In genomic region chr7:63335146-63335545, GRCm38 (mm10) we compare ENCODE assay signal across 8 mouse cellular contexts.
DNase-seq lines count a peak whose midpoint lies in the region; ATAC-seq and TF ChIP-seq lines count a peak whose summit lies in the region.

No protein-coding gene starts in this region.

- H3K4me2 ChIP-seq in intestine, postnatal 0 days (replicated peaks; ENCODE audit: low read depth): no peak overlapping the region
- H3K4me2 ChIP-seq in intestine, embryonic 15.5 days (replicated peaks): no peak overlapping the region
- no peak overlapping the region for H3K4me2 ChIP-seq in hindbrain, postnatal 0 days (ENCODE audit: low read depth, low read length)

- DNase-seq in MEL (ENCODE audit: low read depth, low spot score): peak; percentile 5
- DNase-seq in cerebellum, postnatal 25 days: peak; percentile 48 to 70
- peak; percentile 76 for DNase-seq in hindbrain, postnatal 0 days (ENCODE audit: low spot score)
- DNase-seq in neural tube, embryonic 10.5 days (ENCODE audit: extremely low spot score, low spot score): peak; percentile 25
- DNase-seq in urinary bladder, postnatal 10 days (ENCODE audit: low spot score): no peak
- no peak for DNase-seq in urinary bladder, postnatal 25 days (ENCODE audit: low spot score)

- H3K4me3 ChIP-seq in intestine, postnatal 0 days (ENCODE audit: low read depth, low read length): no peak overlapping the region
- H3K4me3 ChIP-seq in intestine, embryonic 15.5 days (replicated peaks): no peak overlapping the region
- no peak overlapping the region for H3K4me3 ChIP-seq in MEL (ENCODE audit: control insufficient read depth in 1 of 2, insufficient read depth in 1 of 2, low read depth in 2 of 2, low read length in 2 of 2)
- no peak overlapping the region for H3K4me3 ChIP-seq in hindbrain, postnatal 0 days (ENCODE audit: low read length)

- peak; percentile 66 for TF ChIP-seq CTCF in intestine, postnatal 0 days (IDR thresholded peaks at IDR 0.05; ENCODE audit: low read depth)
- peak in 1 of 3 experiments; percentile 12; a peak in 2 of 6 replicates for TF ChIP-seq CTCF in MEL (IDR thresholded peaks at IDR 0.05 in 2 of 3, conservative IDR thresholded peaks at IDR 0.05 in 1 of 3; ENCODE audit: control insufficient read depth in 1 of 3, insufficient read depth in 1 of 3, low read depth in 2 of 3, low read length in 3 of 3, poor library complexity in 1 of 3, severe bottlenecking in 1 of 3)
- TF ChIP-seq CTCF in hindbrain, postnatal 0 days (IDR thresholded peaks at IDR 0.05; ENCODE audit: low read depth): peak; percentile 81

- H3K79me2 ChIP-seq in MEL (ENCODE audit: control insufficient read depth, insufficient read depth, low read length, poor library complexity): no peaks in the 10 kb centered on the region

- no peaks in the 10 kb centered on the region for H3K9me3 ChIP-seq in intestine, postnatal 0 days (ENCODE audit: control insufficient read depth)
- no peaks in the 10 kb centered on the region for H3K9me3 ChIP-seq in intestine, embryonic 15.5 days
- H3K9me3 ChIP-seq in MEL (replicated peaks; ENCODE audit: insufficient read depth, low read length): no peaks in the 10 kb centered on the region
- no peaks in the 10 kb centered on the region for H3K9me3 ChIP-seq in hindbrain, postnatal 0 days (ENCODE audit: low read length)

- H3K4me1 ChIP-seq in intestine, postnatal 0 days (replicated peaks; ENCODE audit: control insufficient read depth, insufficient read depth, low read length): no peaks in the 10 kb centered on the region
- H3K4me1 ChIP-seq in intestine, embryonic 15.5 days (replicated peaks): no peaks in the 10 kb centered on the region
- H3K4me1 ChIP-seq in MEL (ENCODE audit: control insufficient read depth in 1 of 2, insufficient read depth in 2 of 2, low read length in 2 of 2): no peaks in the 10 kb centered on the region
- no peaks in the 10 kb centered on the region for H3K4me1 ChIP-seq in hindbrain, postnatal 0 days (ENCODE audit: insufficient read depth, low read length)

- WGBS in intestine, postnatal 0 days: 39% methylated on average over 1 of the region's 1 CpGs
- WGBS in intestine, embryonic 15.5 days: 24% methylated on average over 1 of the region's 1 CpGs
- 47% methylated on average over 1 of the region's 1 CpGs for WGBS in hindbrain, postnatal 0 days

- no peak for TF ChIP-seq POLR2A in MEL (IDR thresholded peaks at IDR 0.05; ENCODE audit: control insufficient read depth in 1 of 2, insufficient read depth in 1 of 2, low read depth in 1 of 2, low read length in 2 of 2, poor library complexity in 1 of 2)

- no peaks in the 10 kb centered on the region for H3K36me3 ChIP-seq in intestine, postnatal 0 days (ENCODE audit: control insufficient read depth, insufficient read depth)
- H3K36me3 ChIP-seq in intestine, embryonic 15.5 days: no peaks in the 10 kb centered on the region
- H3K36me3 ChIP-seq in MEL (ENCODE audit: control insufficient read depth in 1 of 2, insufficient read depth in 2 of 2, low read length in 2 of 2): no peaks in the 10 kb centered on the region
- H3K36me3 ChIP-seq in hindbrain, postnatal 0 days (ENCODE audit: insufficient read depth, low read length): no peaks in the 10 kb centered on the region

- no peak overlapping the region for H3K9ac ChIP-seq in intestine, postnatal 0 days (ENCODE audit: low read depth, low read length)
- no peak overlapping the region for H3K9ac ChIP-seq in intestine, embryonic 15.5 days
- H3K9ac ChIP-seq in MEL (ENCODE audit: control insufficient read depth, low read depth, low read length, poor library complexity, severe bottlenecking): no peak overlapping the region
- H3K9ac ChIP-seq in hindbrain, postnatal 0 days (replicated peaks; ENCODE audit: low read length): no peak overlapping the region

- ATAC-seq in intestine, postnatal 0 days: no peak
- no peak for ATAC-seq in intestine, embryonic 15.5 days
- ATAC-seq in hindbrain, postnatal 0 days: no peak

- no peaks in the 10 kb centered on the region for H3K27me3 ChIP-seq in intestine, postnatal 0 days (replicated peaks; ENCODE audit: control insufficient read depth, insufficient read depth, low read length)
- H3K27me3 ChIP-seq in intestine, embryonic 15.5 days (replicated peaks): no peaks in the 10 kb centered on the region
- no peaks in the 10 kb centered on the region for H3K27me3 ChIP-seq in MEL (ENCODE audit: control insufficient read depth in 1 of 2, insufficient read depth in 2 of 2, low read length in 2 of 2)
- H3K27me3 ChIP-seq in hindbrain, postnatal 0 days (ENCODE audit: insufficient read depth, low read length): no peaks in the 10 kb centered on the region

- no peak overlapping the region for H3K27ac ChIP-seq in intestine, postnatal 0 days (ENCODE audit: low read depth, low read length)
- H3K27ac ChIP-seq in intestine, embryonic 15.5 days: no peak overlapping the region
- H3K27ac ChIP-seq in MEL (ENCODE audit: control insufficient read depth, low read depth, low read length): no peak overlapping the region
- H3K27ac ChIP-seq in hindbrain, postnatal 0 days: no peak overlapping the region

- TF ChIP-seq RAD21 in MEL (IDR thresholded peaks at IDR 0.05; ENCODE audit: low read depth, low read length): no peak

- no peak for TF ChIP-seq EP300 in MEL (IDR thresholded peaks at IDR 0.05; ENCODE audit: low read depth in 1 of 2, low read length in 2 of 2)

TF ChIP-seq in MEL, 35 proteins besides CTCF, POLR2A, EP300 and RAD21:
- TF ChIP-seq ELF1 (IDR thresholded peaks at IDR 0.05; ENCODE audit: low read depth, low read length) (no peak), MAX (IDR thresholded peaks at IDR 0.05; ENCODE audit: low read length) (no peak), BHLHE40 (IDR thresholded peaks at IDR 0.05; ENCODE audit: borderline replicate concordance, low read depth, low read length) (no peak), HCFC1 (IDR thresholded peaks at IDR 0.05; ENCODE audit: low read depth, low read length) (no peak), ZNF384 (IDR thresholded peaks at IDR 0.05; ENCODE audit: low read depth, low read length) (no peak), ZC3H11A (IDR thresholded peaks at IDR 0.05; ENCODE audit: low read depth, low read length) (no peak), GABPA (IDR thresholded peaks at IDR 0.05; ENCODE audit: low read depth, low read length) (no peak), UBTF (IDR thresholded peaks at IDR 0.05; ENCODE audit: borderline replicate concordance, insufficient read depth, low read depth, low read length) (no peak)

Comparison
In these comparisons a context has a peak if more than half of its experiments do, and no peak if none do; other contexts are left out.
1. DNase-seq: peak in MEL (single experiment), cerebellum, postnatal 25 days (2 of 2), hindbrain, postnatal 0 days (single experiment) and neural tube, embryonic 10.5 days (single experiment); none in urinary bladder, postnatal 10 days (single experiment) and urinary bladder, postnatal 25 days (single experiment).